Mouse (Mus musculus) heart, postnatal 0 days (tissue): ENCODE results near the gene Amz2. TPM values are rescaled to one million over a fixed set of nuclear protein-coding genes. Genes with fewer than 3 reads are reported as not detected.

Experiments
- ATAC-seq: fragments of 200-750 bp; cut with Nextera tagmentation; 2 replicates; pipeline ENCODE4 v1.8.0; 2017; ENCODE audit warnings: low read depth, moderate number of reproducible peaks, moderate library complexity; ENCODE audit not compliant: insufficient read depth
- DNase-seq: peaks from one replicate; pipeline ENCODE4 v3.0.0-alpha.2; 2016; ENCODE audit warnings: low spot score
- H3K27ac ChIP-seq: fragments of 300-500 bp; sonication (generic); 2 replicates; pipeline ENCODE4 v1.5.1; 2014; ENCODE audit warnings: low read depth, mild to moderate bottlenecking
- H3K27me3 ChIP-seq: fragments of 300-500 bp; sonication (generic); 2 replicates; pipeline ENCODE4 v1.6.1; 2014; ENCODE audit warnings: low read length, mixed read lengths; ENCODE audit not compliant: control insufficient read depth, insufficient read depth
- H3K36me3 ChIP-seq: fragments of 300-500 bp; sonication (generic); replicated peaks from 2 replicates; pipeline ENCODE4 v1.6.1; 2014; ENCODE audit warnings: low read length, mixed read lengths; ENCODE audit not compliant: control insufficient read depth, insufficient read depth
- H3K4me1 ChIP-seq: fragments of 300-500 bp; sonication (generic); 2 replicates; pipeline ENCODE4 v1.6.1; 2014; ENCODE audit warnings: antibody characterized with exemption; ENCODE audit not compliant: control insufficient read depth, insufficient read depth
- H3K4me2 ChIP-seq: fragments of 300-500 bp; sonication (generic); 2 replicates; pipeline ENCODE4 v1.6.1; 2014; ENCODE audit warnings: low read depth, mild to moderate bottlenecking, low read length, moderate library complexity
- H3K4me3 ChIP-seq: fragments of 300-500 bp; sonication (generic); 2 replicates; pipeline ENCODE4 v1.5.1; 2014; ENCODE audit warnings: low read depth, low read length
- H3K9ac ChIP-seq: fragments of 300-500 bp; sonication (generic); replicated peaks from 2 replicates; pipeline ENCODE4 v1.6.1; 2014; ENCODE audit warnings: low read depth, low read length, mixed read lengths
- H3K9me3 ChIP-seq: fragments of 300-500 bp; sonication (generic); replicated peaks from 2 replicates; pipeline ENCODE4 v1.6.1; 2016; ENCODE audit warnings: low read length; ENCODE audit not compliant: control insufficient read depth
- CTCF ChIP-seq: IDR thresholded peaks from 2 replicates; pipeline ENCODE4 v1.5.1; 2016; ENCODE audit warnings: antibody characterized with exemption, control low read depth, low read depth
- EP300 ChIP-seq: IDR thresholded peaks from 2 replicates; pipeline ENCODE4 v1.6.1; 2016; ENCODE audit warnings: antibody characterized with exemption, low read depth
- WGBS: fragments of 180-500 bp; shearing (Covaris S2); extraction: QIAGEN DNeasy Blood & Tissue Kit; methylation state at CpG from one replicate; pipeline ENCODE4 v1.1.7; 2014; 5-methylcytosine and 5-hydroxymethylcytosine counted together
- polyA plus RNA-seq: library from polyadenylated mRNA; unstranded; fragments of >200 nt; fragmentation: Nextera tagmentation; extraction: Ambion mirVana; gene quantifications from 2 replicates; pipeline ENCODE4 v1.2.1, GENCODE M21; 2015
- total RNA-seq: library from RNA; depleted of rRNA; stranded (reverse); fragments of >200 nt; gene quantifications from 2 replicates; pipeline ENCODE4 v1.2.3, GENCODE M21; 2014; ENCODE audit warnings: low replicate concordance

Amz2 gene
- total and polyA plus RNA-seq, 2 experiments from 2014 or later: 33.7 to 65.6 TPM

GRCm38 (mm10) chr11:109470170-109470569 lies 44.4 kb downstream of the Amz2 start:
- Histone ChIP-seq H3K27ac (no peak overlapping the region), H3K4me1 (0 out of 2 replicates have a peak, but pooled peaks cover 3% of the 10 kb centered on the region), H3K4me3 (no peak overlapping the region), H3K36me3 (no peaks in the 10 kb centered on the region), H3K4me2 (no peak overlapping the region), H3K9me3 (no peaks in the 10 kb centered on the region), H3K9ac (no peak overlapping the region), H3K27me3 (0 out of 2 replicates have a peak, but pooled peaks cover 8% of the 10 kb centered on the region)
- no peak for TF ChIP-seq CTCF
- TF ChIP-seq EP300: no peak
- ATAC-seq (no peak), DNase-seq (no peak)
- WGBS: 80% methylated on average over 9 of the region's 9 CpGs

GRCm38 (mm10) chr11:109470921-109471861 lies 45.4 kb downstream of the Amz2 start:
- H3K9me3 ChIP-seq: no peaks in the 10 kb centered on the region
- 46% methylated on average over 15 of the region's 15 CpGs for WGBS
- H3K4me3 ChIP-seq: peak overlapping the region; percentile 86
- no peak for ATAC-seq
- TF ChIP-seq CTCF: no peak
- no peak for TF ChIP-seq EP300
- no peak overlapping the region for H3K27ac ChIP-seq
- no peak for DNase-seq
- 0 out of 2 replicates have a peak, but pooled peaks cover 3% of the 10 kb centered on the region for H3K4me1 ChIP-seq
- H3K9ac ChIP-seq: no peak overlapping the region
- no peaks in the 10 kb centered on the region for H3K36me3 ChIP-seq
- 0 out of 2 replicates have a peak, but pooled peaks cover 8% of the 10 kb centered on the region for H3K27me3 ChIP-seq
- peak overlapping the region; percentile 98 for H3K4me2 ChIP-seq

- ATAC-seq: 0 out of 2 replicates have a peak, but pooled peaks have one; percentile 10
- peak; percentile 56 for DNase-seq
- peak overlapping the region; percentile 88 for H3K27ac ChIP-seq
Observed at GRCm38 (mm10) chr11:109472171-109472691, 46.5 kb downstream of the Amz2 start.

GRCm38 (mm10) chr11:109472821-109473170 lies 47.0 kb downstream of the Amz2 start:
- DNase-seq: no peak
- Histone ChIP-seq H3K4me1 (0 out of 2 replicates have a peak, but pooled peaks cover 3% of the 10 kb centered on the region), H3K9ac (peak overlapping the region; percentile 83), H3K27me3 (0 out of 2 replicates have a peak, but pooled peaks cover 8% of the 10 kb centered on the region), H3K4me2 (peak overlapping the region; percentile 98), H3K9me3 (no peaks in the 10 kb centered on the region), H3K27ac (peak overlapping the region; percentile 88), H3K4me3 (peak overlapping the region; percentile 86), H3K36me3 (no peaks in the 10 kb centered on the region)
- TF ChIP-seq CTCF: no peak
- TF ChIP-seq EP300: no peak
- WGBS: under 1% methylated on average over 12 of the region's 13 CpGs
- peak; percentile 28; the same call in 1 of the 2 replicates for ATAC-seq

More at GRCm38 (mm10) chr11:109472171-109472691, 46.5 kb downstream of the Amz2 start:
- no peak for TF ChIP-seq EP300
- no peak for TF ChIP-seq CTCF
- H3K9ac ChIP-seq: peak overlapping the region; percentile 83
- 0 out of 2 replicates have a peak, but pooled peaks cover 8% of the 10 kb centered on the region for H3K27me3 ChIP-seq
- no peaks in the 10 kb centered on the region for H3K36me3 ChIP-seq
- 0 out of 2 replicates have a peak, but pooled peaks cover 3% of the 10 kb centered on the region for H3K4me1 ChIP-seq
- no peaks in the 10 kb centered on the region for H3K9me3 ChIP-seq
- H3K4me3 ChIP-seq: peak overlapping the region; percentile 86
- WGBS: under 1% methylated on average over 33 of the region's 33 CpGs
- H3K4me2 ChIP-seq: peak overlapping the region; percentile 98
